Mouse (Mus musculus) testis, postnatal 10 days (tissue): ENCODE measurements around the gene Ptk6.
"Not testable (repeated sequence)": the region's sequence is repeated elsewhere in the genome, so short reads cannot be mapped to it uniquely, and the experiment has no call there.

Experiments
- DNase-seq: peaks from one replicate; pipeline ENCODE4 v3.0.0; 2021; ENCODE audit warnings: low spot score

Ptk6 gene

DNA sequence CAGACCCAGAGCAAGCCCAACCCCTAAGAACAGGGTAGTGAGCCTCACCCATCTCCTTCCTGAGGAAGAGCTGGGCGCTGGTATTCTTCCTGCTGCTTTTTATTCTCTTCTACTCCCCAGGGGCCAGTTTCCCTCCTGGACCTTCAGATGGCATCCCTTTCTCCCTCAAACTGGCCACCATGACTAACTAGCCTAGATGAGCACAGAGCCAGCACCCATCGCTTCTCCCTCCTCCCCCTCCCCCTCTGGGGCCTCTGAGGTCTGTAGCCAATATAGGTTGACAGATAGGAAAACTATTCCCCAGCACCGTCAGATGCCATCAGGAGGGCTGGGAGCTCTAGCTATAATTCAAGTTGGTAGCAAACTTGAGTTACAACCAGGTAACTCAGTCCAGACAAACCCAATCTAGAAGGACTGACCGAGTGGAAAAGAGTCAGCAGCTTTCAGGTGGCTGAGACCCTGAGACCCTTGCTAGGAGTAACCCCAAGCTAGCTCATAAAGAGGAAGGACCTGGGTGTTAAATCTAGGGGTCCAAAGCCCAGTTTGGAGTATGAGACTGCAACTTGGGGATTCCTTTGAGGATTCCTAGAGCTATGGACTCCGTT, 16.4 kb upstream of the Ptk6 start:
- DNase-seq: no peak

GRCm38 (mm10) chr2:181216037-181216436, 13.4 kb upstream of the Ptk6 start:
- no peak for DNase-seq

DNA sequence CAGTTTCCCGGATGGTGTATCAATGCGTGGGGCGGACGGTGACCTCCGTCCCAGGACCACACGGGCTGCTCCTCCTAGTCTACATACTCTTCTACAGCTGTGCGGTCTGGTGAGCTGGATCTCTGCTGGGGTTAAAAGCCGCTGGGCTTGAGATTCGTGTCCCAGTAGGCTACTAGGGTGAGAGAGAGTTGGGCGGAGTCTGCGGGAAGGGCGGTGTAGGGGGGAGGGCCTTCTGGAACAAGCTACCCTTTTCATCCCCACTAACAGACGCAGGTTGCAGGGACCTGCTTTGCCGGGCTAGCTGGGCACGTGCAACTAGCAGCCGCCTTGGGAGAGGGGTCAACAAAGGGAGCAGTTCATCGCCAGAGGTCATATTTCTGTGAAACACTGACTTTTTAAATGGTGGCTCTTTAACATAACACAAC, 10.4 kb upstream of the Ptk6 start, which contains the start of gene Srms:
Gene Srms (minus strand): TSS at position 165 of the 425 bp plus-strand sequence.
- no peak for DNase-seq

DNA sequence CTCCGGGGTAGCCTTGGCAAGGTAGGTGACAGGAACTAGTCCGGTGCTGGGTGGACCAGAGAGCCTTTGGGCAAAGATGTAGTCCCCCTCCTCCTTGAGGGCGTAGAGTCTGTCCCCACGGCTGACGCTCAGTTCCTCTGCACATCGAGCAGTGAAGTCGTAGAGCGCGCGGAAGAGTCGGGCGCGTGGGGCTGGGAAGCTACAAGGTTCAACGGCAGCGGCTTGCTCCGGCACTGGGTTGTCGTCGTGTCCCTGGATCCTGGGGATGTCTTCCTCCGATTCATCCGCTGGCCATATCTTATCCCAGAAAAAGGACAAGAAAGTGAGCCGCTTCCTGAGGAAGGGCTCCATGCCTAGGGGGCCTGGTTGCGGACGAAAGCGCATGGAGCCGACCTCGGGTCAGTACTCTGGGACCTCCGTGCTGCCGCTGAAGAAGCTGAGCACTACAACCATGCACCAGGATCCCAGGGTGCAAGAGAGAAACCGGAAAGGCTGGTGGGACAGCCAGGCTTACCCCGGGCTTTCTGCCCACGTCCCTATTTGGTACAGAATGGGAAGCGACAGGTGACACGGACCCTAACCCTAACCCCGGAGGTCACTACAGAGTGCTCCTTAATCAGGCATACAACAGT, 9.9 kb upstream of the Ptk6 start:
- DNase-seq: no peak

DNA sequence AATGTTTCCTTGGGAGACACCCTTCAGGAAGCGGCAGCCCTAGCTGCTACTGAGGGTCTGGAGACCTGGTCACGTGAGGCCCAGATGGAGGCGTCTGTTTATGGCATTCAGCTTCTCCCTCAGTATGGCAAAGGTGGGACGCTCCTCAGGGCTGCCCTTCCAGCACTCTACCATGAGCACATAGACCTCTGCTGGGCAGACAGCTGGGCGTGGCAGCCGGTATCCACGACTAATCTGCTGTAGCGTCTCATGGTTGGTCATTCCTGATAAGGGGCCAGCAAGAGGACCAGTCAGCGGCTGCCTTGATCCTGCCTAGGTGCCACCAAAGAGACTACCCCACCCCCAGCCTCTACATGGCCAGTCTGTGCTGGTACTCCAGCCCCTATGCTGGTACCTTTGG, 3.5 kb upstream of the Ptk6 start:
- no peak for DNase-seq

DNA sequence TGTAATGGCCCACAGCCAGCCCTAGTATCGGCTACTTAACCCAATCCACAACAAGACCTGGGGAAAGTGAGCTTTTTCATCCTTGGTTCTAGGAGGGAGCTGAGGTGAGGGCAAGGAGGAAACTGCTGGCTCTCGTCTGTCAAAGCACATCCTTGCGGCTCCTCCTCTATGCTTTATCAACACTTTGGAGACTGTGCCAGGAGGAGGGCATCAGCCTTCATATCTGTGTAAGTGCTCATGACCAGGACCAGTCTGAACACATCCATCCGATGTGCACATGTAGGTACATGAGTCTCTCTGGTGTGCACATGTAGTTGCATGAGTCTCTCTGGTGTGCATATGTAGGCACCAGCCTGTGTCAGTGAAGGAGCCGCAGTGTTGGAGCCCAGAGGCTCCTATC, 3.1 kb upstream of the Ptk6 start:
- no peak for DNase-seq

DNA sequence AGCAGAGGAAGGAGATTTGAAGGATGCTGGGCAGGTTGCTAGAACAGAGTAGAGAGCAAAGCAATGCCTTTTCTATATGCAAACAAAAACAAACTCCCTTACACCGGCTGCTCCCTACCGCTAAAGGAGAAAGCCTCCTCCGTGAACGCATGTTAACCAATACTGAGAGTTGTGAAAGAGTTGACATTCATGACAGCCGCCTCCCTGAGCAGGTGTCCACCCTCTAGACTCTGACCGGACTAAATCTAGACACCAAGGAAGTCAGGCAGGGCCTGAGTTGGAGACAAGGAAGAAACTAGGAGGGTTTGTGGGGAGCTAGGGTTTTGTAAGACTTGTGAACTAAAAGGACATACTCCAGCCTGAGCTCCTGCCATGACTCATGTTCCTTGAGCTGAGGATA, 297 bp upstream of the Ptk6 start:
- DNase-seq: no peak

DNA sequence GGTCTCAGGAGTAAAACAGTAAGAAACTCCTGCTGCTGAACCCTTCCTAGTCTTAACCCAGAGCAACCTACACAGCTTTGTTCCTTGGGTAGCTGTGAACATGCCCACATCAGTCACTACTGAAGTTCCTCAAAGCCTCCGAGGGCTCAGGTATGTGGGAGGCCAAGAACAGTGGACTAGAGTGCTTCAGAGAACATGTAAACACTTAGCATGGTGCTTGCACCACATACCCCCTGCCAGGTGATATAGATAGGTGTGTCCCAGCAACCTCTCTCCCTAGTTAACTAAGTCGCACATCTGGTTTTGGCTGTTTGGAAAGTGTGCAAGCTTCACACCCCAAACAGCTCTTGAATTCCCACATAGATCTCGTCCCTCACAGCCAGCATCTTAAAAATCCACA, 983 bp downstream of the Ptk6 start:
- DNase-seq: no peak

GRCm38 (mm10) chr2:181196628-181197300, 5.8 kb downstream of the Ptk6 start:
- no peak for DNase-seq

- no peak for DNase-seq
Observed at GRCm38 (mm10) chr2:181193044-181193443, 9.5 kb downstream of the Ptk6 start.

- DNase-seq: no peak
Observed at GRCm38 (mm10) chr2:181191936-181192335, 10.7 kb downstream of the Ptk6 start.

DNA sequence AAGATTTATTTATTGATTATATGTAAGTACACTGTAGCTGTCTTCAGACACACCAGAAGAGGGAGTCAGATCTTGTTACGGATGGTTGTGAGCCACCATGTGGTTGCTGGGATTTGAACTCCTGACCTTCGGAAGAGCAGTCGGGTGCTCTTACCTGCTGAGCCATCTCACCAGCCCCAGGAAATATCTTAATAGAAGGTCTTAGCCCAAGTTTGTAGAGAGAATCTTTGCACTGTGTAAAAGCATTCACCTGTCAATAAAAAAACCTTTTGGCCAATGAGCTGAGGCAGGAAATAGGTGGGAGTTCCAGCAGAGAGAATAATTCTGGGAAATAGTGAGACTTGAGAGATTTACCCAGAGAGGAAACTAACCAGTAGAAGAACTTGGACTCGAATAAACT, 11.2 kb downstream of the Ptk6 start:
- DNase-seq: not testable (repeated sequence)

GRCm38 (mm10) chr2:181189321-181189720, 13.3 kb downstream of the Ptk6 start:
- no peak for DNase-seq

GRCm38 (mm10) chr2:181188681-181189080, 13.9 kb downstream of the Ptk6 start:
- DNase-seq: no peak

GRCm38 (mm10) chr2:181187121-181188000, 15.2 kb downstream of the Ptk6 start, which contains the start of gene Ppdpf:
Gene Ppdpf (plus strand): TSS chr2:181187247.
- peak; percentile 91 for DNase-seq

DNA sequence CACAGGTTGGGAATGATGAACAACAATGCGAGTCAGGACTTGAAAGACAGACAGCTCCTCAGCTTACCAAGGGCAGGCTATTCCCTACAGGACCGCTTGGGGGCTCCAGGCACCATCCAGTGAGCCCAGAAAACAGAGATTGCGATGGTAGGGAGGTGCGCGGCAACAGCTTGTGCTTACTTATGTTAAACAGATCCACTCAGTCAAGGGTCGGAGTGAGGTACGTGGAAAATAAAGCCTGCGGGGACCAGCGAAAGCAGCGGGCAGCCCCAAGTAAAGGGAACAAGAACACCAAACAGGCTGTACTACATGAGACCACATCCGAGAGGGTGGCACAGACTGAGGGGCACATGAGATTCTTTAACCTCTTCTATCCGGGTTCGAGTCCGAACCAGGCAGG, 16.0 kb downstream of the Ptk6 start:
- peak; percentile 87 for DNase-seq

- no peak for DNase-seq
Observed at GRCm38 (mm10) chr2:181180898-181181297, 21.7 kb downstream of the Ptk6 start.

DNA sequence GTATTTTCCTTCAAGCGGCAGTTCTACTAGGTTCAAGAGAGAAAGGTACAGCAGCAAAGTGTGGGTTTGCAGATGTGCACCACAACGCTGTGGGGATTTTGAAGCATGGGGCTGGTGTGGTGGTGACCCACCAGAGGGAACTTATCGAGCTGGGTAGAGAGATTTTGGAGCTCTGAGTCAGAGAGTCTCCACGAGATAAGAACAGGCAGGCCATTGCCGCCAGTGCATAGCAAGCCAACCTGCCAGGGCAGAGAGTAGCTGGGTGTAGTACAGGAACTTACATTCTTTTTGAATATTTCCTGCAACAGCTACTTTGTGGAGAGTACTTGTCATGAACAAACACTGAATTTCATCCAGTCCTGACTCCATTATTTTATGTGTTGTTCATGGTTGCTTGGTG, 24.1 kb downstream of the Ptk6 start:
- DNase-seq: no peak

DNA sequence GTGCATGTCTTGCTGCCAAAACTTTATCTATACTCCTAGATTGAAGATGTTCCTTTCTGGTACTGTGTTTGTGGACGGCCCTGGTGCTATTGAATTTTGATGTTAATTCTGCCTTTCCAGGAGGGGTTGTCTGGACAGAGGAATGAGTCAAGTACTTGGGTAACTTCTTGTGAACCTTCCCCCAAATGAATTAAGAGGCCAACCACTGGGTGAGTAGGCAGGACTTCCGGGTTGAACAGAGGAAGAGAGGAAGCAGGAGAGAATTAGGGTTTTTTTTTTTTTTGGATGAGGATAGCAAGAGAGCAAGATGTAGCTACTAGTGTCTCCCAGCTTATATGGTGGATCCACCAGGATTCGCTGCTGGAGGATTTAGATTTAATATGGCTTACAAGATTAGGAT, 24.6 kb downstream of the Ptk6 start:
- DNase-seq: no peak

DNA sequence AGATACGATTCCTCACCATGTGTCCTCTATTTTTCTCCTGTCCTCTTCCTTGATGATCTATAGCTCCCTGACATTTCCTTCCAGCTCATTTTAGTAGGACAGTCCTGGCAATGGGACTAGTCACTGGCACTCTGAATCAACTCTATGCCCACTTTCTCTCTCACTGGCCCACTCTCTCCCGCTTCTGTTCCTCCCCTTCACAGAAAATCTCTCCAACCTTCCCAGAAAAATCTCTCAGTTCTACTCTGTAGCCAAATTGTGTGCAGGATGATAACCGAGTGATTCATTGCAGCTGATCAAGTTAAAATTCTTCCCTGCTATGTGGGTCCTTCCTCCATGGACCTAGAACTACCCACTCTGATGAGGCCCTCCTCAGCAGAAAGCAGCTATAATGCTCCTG, 27.9 kb downstream of the Ptk6 start:
- no peak for DNase-seq

DNA sequence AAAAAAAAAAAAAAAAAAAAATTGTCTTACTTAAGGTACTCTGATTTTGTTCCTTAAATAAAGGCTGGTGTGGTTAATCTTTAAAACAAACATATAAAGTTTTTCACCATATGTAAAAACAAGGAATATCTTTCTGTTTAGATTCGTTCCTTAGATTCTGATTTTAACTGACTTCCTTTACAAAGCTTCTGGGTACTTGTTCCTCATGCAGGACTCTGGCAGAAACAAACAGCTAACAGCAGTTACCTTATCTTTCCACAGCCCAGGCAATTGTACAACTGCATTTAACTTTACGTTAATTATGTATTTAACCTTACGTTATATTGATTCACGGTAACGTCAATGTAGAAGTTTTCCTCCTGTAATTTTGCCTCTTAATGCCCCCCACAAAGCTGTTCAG, 36.1 kb downstream of the Ptk6 start:
- DNase-seq: no peak

DNA sequence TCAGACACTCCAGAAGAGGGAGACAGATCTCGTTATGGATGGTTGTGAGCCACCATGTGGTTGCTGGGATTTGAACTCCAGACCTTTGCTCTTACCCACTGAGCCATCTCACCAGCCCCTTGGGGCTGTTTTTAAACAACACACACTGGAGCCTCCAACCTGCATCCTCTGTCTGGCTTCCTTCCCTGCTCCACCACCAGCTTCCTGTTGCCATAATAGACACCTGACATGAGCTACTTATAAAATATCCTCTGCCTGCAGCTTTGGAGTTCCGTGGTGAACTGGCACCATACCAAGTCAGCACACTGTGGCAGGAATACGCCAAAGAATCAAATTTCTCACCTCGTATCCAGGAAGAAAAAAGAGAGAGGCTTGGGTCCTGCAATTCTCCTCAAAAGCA, 41.8 kb downstream of the Ptk6 start:
- DNase-seq: no peak
